Mouse (Mus musculus): ENCODE results near the gene Gyg. TPM values are rescaled to one million over a fixed set of nuclear protein-coding genes. Genes with fewer than 3 reads are reported as not detected.

Gene Gyg
- total and polyA plus RNA-seq, 2 experiments from 2014 or later = 39.9 to 84.9 TPM

GRCm38 (mm10) chr3:20133745-20134144 is 21.4 kb downstream of the Gyg start:
- no peaks in the 10 kb centered on the region for H3K4me1 ChIP-seq (ENCODE audit: insufficient read depth, low read length)
- ATAC-seq (no peak), DNase-seq (ENCODE audit: low spot score) (no peak)
- no peaks in the 10 kb centered on the region; the same call in 1 of the 2 replicates for H3K36me3 ChIP-seq (ENCODE audit: insufficient read depth, low read length)
- no peak overlapping the region for H3K9ac ChIP-seq (replicated peaks; ENCODE audit: low read length)
- TF ChIP-seq CTCF (IDR thresholded peaks at IDR 0.05; ENCODE audit: low read depth) = no peak
- H3K27me3 ChIP-seq (ENCODE audit: insufficient read depth, low read length) = no peaks in the 10 kb centered on the region
- H3K9me3 ChIP-seq (ENCODE audit: low read length) = no peaks in the 10 kb centered on the region
- H3K27ac ChIP-seq = no peak overlapping the region
- no peak overlapping the region for H3K4me2 ChIP-seq (ENCODE audit: low read depth, low read length)
- H3K4me3 ChIP-seq (ENCODE audit: low read length) = no peak overlapping the region
- WGBS = 92% methylated on average over 1 of the region's 1 CpGs

DNA sequence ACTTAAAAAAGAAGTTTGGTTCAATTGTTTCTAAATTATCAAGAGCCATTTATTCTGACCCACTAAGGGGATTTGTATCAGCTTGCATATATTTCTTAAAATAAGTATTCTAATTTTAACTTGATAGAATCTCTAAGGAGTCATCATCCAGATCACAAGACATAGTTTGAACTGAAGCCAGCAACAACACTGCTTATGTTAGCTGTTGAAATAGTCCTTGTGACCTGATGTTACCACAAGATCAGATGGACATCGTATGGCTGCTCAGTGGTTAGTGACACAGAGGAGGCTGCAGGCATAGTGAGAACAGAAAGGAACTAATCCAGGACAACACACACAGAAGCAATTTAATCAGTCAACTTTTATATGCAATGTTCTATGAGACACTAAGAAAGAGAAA is 22.4 kb downstream of the Gyg start:
- H3K9ac ChIP-seq (replicated peaks; ENCODE audit: low read length) = no peak overlapping the region
- DNase-seq (ENCODE audit: low spot score) (no peak), ATAC-seq (no peak)
- H3K4me3 ChIP-seq (ENCODE audit: low read length) = no peak overlapping the region
- H3K9me3 ChIP-seq (ENCODE audit: low read length) = no peaks in the 10 kb centered on the region
- no peaks in the 10 kb centered on the region for H3K4me1 ChIP-seq (ENCODE audit: insufficient read depth, low read length)
- TF ChIP-seq CTCF (IDR thresholded peaks at IDR 0.05; ENCODE audit: low read depth) = no peak
- no peak overlapping the region for H3K4me2 ChIP-seq (ENCODE audit: low read depth, low read length)
- WGBS = 83% methylated on average over 1 of the region's 1 CpGs
- no peaks in the 10 kb centered on the region; the same call in 1 of the 2 replicates for H3K36me3 ChIP-seq (ENCODE audit: insufficient read depth, low read length)
- no peaks in the 10 kb centered on the region for H3K27me3 ChIP-seq (ENCODE audit: insufficient read depth, low read length)
- H3K27ac ChIP-seq = no peak overlapping the region

DNA sequence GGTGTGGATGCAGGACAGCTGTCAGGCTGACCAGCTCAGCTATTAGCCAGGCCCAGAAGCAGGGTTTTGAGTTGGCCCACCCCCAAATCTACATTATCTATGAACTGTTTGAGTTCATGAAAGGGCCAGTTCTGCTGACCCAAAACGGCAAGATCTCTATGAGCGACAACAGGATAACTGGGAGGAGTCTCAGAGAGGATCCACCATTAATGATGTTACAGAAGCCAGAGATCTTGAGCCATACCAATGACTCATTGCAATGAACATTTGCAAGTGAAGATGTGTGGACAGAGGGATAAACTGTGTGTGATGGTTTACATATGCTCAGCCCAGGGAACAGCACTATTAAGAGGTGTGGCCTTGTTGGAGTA is 23.8 kb downstream of the Gyg start:
- Histone ChIP-seq H3K27ac (no peak overlapping the region), H3K27me3 (ENCODE audit: insufficient read depth, low read length) (no peaks in the 10 kb centered on the region), H3K9me3 (ENCODE audit: low read length) (no peaks in the 10 kb centered on the region), H3K36me3 (ENCODE audit: insufficient read depth, low read length) (no peaks in the 10 kb centered on the region; the same call in 1 of the 2 replicates), H3K4me3 (ENCODE audit: low read length) (no peak overlapping the region), H3K4me1 (ENCODE audit: insufficient read depth, low read length) (no peaks in the 10 kb centered on the region), H3K9ac (replicated peaks; ENCODE audit: low read length) (no peak overlapping the region), H3K4me2 (ENCODE audit: low read depth, low read length) (no peak overlapping the region)
- TF ChIP-seq CTCF (IDR thresholded peaks at IDR 0.05; ENCODE audit: low read depth) = no peak
- DNase-seq (ENCODE audit: low spot score) (no peak), ATAC-seq (no peak)
- WGBS = 92% methylated on average over 2 of the region's 2 CpGs

- WGBS = 93% methylated on average over 8 of the region's 8 CpGs
- Histone ChIP-seq H3K4me2 (ENCODE audit: low read depth, low read length) (no peak overlapping the region), H3K27me3 (ENCODE audit: insufficient read depth, low read length) (no peaks in the 10 kb centered on the region), H3K4me3 (ENCODE audit: low read length) (no peak overlapping the region), H3K4me1 (ENCODE audit: insufficient read depth, low read length) (no peaks in the 10 kb centered on the region), H3K36me3 (ENCODE audit: insufficient read depth, low read length) (no peaks in the 10 kb centered on the region; the same call in 1 of the 2 replicates), H3K9me3 (ENCODE audit: low read length) (no peaks in the 10 kb centered on the region), H3K9ac (replicated peaks; ENCODE audit: low read length) (no peak overlapping the region), H3K27ac (no peak overlapping the region)
- no peak for DNase-seq (ENCODE audit: low spot score)
- peak; percentile 37; the same call in 1 of the 2 replicates for ATAC-seq
- TF ChIP-seq CTCF (IDR thresholded peaks at IDR 0.05; ENCODE audit: low read depth) = no peak
Measured at GRCm38 (mm10) chr3:20130456-20131349, 24.4 kb downstream of the Gyg start.

GRCm38 (mm10) chr3:20129491-20129890 is 25.6 kb downstream of the Gyg start:
- H3K9me3 ChIP-seq (ENCODE audit: low read length) = no peaks in the 10 kb centered on the region
- H3K4me3 ChIP-seq (ENCODE audit: low read length) = no peak overlapping the region
- H3K27ac ChIP-seq = no peak overlapping the region
- no peaks in the 10 kb centered on the region; the same call in 1 of the 2 replicates for H3K36me3 ChIP-seq (ENCODE audit: insufficient read depth, low read length)
- 93% methylated on average over 5 of the region's 5 CpGs for WGBS
- DNase-seq (ENCODE audit: low spot score) = no peak
- no peak overlapping the region for H3K4me2 ChIP-seq (ENCODE audit: low read depth, low read length)
- no peak overlapping the region for H3K9ac ChIP-seq (replicated peaks; ENCODE audit: low read length)
- H3K4me1 ChIP-seq (ENCODE audit: insufficient read depth, low read length) = no peaks in the 10 kb centered on the region
- ATAC-seq = no peak
- no peaks in the 10 kb centered on the region for H3K27me3 ChIP-seq (ENCODE audit: insufficient read depth, low read length)
- no peak for TF ChIP-seq CTCF (IDR thresholded peaks at IDR 0.05; ENCODE audit: low read depth)

GRCm38 (mm10) chr3:20127047-20127595 is 28.0 kb downstream of the Gyg start:
- Histone ChIP-seq H3K4me1 (ENCODE audit: insufficient read depth, low read length) (no peaks in the 10 kb centered on the region), H3K27ac (no peak overlapping the region), H3K4me3 (ENCODE audit: low read length) (no peak overlapping the region), H3K9ac (replicated peaks; ENCODE audit: low read length) (no peak overlapping the region), H3K4me2 (ENCODE audit: low read depth, low read length) (no peak overlapping the region), H3K27me3 (ENCODE audit: insufficient read depth, low read length) (no peaks in the 10 kb centered on the region), H3K9me3 (ENCODE audit: low read length) (no peaks in the 10 kb centered on the region), H3K36me3 (ENCODE audit: insufficient read depth, low read length) (peaks cover 5% of the 10 kb centered on the region; the same call in 1 of the 2 replicates)
- 75% methylated on average over 2 of the region's 2 CpGs for WGBS
- ATAC-seq (0 out of 2 replicates have a peak, but pooled peaks have one; percentile 45), DNase-seq (ENCODE audit: low spot score) (no peak)
- TF ChIP-seq CTCF (IDR thresholded peaks at IDR 0.05; ENCODE audit: low read depth) = peak; percentile 43

All from hindbrain, postnatal 0 days (tissue).